Mouse (Mus musculus): ENCODE measurements around the gene Lrrc43. TPM values are rescaled to one million over a fixed set of nuclear protein-coding genes. Genes with fewer than 3 reads are reported as not detected.

Lrrc43 gene
- polyA plus RNA-seq, 1 experiment from 2014 or later = 2.5 TPM

DNA sequence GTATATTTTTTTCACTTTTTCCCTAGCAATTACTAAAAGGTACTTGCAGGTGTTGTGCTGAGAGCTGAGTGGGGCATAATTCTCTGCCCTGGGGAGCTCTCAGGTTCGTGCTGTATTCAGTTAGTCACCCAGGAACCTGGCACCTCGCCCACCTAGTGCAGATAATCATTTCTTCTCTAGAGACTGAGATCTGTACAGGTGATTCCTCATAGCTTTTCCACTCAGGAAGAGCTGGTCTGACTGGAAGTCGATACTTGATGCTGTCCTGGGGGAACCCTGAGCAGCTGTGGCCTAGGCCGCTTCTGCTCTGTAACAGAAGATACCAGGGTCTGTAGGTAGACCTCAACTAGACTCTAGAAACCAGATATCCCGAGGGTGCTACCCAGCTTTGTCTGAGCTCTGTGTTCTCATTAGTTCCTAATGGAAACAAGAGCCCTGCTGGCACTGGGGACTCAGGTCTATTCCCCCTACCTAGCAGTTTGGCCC, 44.2 kb upstream of the Lrrc43 start:
- WGBS = 90% methylated on average over 5 of the region's 5 CpGs
- Histone ChIP-seq H3K4me3 (ENCODE audit: low read depth, low read length) (no peak overlapping the region), H3K4me1 (ENCODE audit: insufficient read depth, low read depth, low read length) (no peaks in the 10 kb centered on the region), H3K4me2 (replicated peaks; ENCODE audit: low read depth, low read length) (no peak overlapping the region), H3K9me3 (ENCODE audit: low read length) (no peaks in the 10 kb centered on the region), H3K36me3 (ENCODE audit: insufficient read depth, low read length) (peaks cover 45% of the 10 kb centered on the region), H3K27ac (ENCODE audit: low read length) (no peak overlapping the region), H3K27me3 (replicated peaks; ENCODE audit: insufficient read depth, low read length) (no peaks in the 10 kb centered on the region), H3K9ac (replicated peaks; ENCODE audit: low read depth) (no peak overlapping the region)
- no peak for DNase-seq (ENCODE audit: low spot score)
- no peak for ATAC-seq
- TF ChIP-seq EP300 (IDR thresholded peaks at IDR 0.05) (no peak), CTCF (IDR thresholded peaks at IDR 0.05) (no peak)

GRCm38 (mm10) chr5:123451886-123452285, 37.2 kb upstream of the Lrrc43 start:
- ATAC-seq = no peak
- Histone ChIP-seq H3K4me2 (replicated peaks; ENCODE audit: low read depth, low read length) (no peak overlapping the region), H3K4me3 (ENCODE audit: low read depth, low read length) (no peak overlapping the region), H3K27ac (ENCODE audit: low read length) (no peak overlapping the region), H3K9ac (replicated peaks; ENCODE audit: low read depth) (no peak overlapping the region), H3K9me3 (ENCODE audit: low read length) (no peaks in the 10 kb centered on the region), H3K36me3 (ENCODE audit: insufficient read depth, low read length) (peaks cover 48% of the 10 kb centered on the region), H3K27me3 (replicated peaks; ENCODE audit: insufficient read depth, low read length) (no peaks in the 10 kb centered on the region), H3K4me1 (ENCODE audit: insufficient read depth, low read depth, low read length) (no peaks in the 10 kb centered on the region)
- TF ChIP-seq EP300 (IDR thresholded peaks at IDR 0.05) (no peak), CTCF (IDR thresholded peaks at IDR 0.05) (no peak)
- DNase-seq (ENCODE audit: low spot score) = no peak
- 94% methylated on average over 7 of the region's 7 CpGs for WGBS

GRCm38 (mm10) chr5:123461420-123461819, 27.7 kb upstream of the Lrrc43 start:
- no peak for ATAC-seq
- Histone ChIP-seq H3K36me3 (ENCODE audit: insufficient read depth, low read length) (0 out of 2 replicates have a peak, but pooled peaks cover 6% of the 10 kb centered on the region), H3K4me2 (replicated peaks; ENCODE audit: low read depth, low read length) (no peak overlapping the region), H3K9ac (replicated peaks; ENCODE audit: low read depth) (no peak overlapping the region), H3K27me3 (replicated peaks; ENCODE audit: insufficient read depth, low read length) (no peaks in the 10 kb centered on the region), H3K9me3 (ENCODE audit: low read length) (no peaks in the 10 kb centered on the region), H3K4me1 (ENCODE audit: insufficient read depth, low read depth, low read length) (no peaks in the 10 kb centered on the region), H3K27ac (ENCODE audit: low read length) (no peak overlapping the region), H3K4me3 (ENCODE audit: low read depth, low read length) (no peak overlapping the region)
- WGBS = 43% methylated on average over 5 of the region's 5 CpGs
- DNase-seq (ENCODE audit: low spot score) = no peak
- TF ChIP-seq CTCF (IDR thresholded peaks at IDR 0.05) (no peak), EP300 (IDR thresholded peaks at IDR 0.05) (no peak)

DNA sequence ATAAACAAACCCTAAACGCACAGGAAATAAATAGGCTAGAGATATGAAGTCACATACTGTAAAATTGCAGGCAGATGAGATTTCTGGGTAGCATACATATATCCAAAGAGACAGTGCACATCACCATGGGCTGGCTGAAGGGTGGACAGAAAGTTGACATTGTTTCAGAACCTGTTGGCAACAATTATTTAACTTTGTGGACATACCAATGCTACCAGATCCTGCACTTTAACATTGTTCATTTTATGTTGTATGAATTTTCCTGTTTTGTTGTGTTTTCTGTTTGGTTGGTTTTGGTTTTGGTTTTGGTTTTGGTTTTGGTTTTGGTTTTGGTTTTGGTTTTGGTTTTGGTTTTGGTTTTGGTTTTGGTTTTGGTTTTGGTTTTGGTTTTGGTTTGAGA, 24.5 kb upstream of the Lrrc43 start:
- TF ChIP-seq EP300 (IDR thresholded peaks at IDR 0.05) (no peak), CTCF (IDR thresholded peaks at IDR 0.05) (no peak)
- WGBS = 78% methylated on average over 1 of the region's 1 CpGs
- no peaks in the 10 kb centered on the region for H3K9me3 ChIP-seq (ENCODE audit: low read length)
- H3K4me1 ChIP-seq (ENCODE audit: insufficient read depth, low read depth, low read length) = no peaks in the 10 kb centered on the region
- H3K27me3 ChIP-seq (replicated peaks; ENCODE audit: insufficient read depth, low read length) = no peaks in the 10 kb centered on the region
- H3K9ac ChIP-seq (replicated peaks; ENCODE audit: low read depth) = no peak overlapping the region
- H3K4me2 ChIP-seq (replicated peaks; ENCODE audit: low read depth, low read length) = no peak overlapping the region
- H3K4me3 ChIP-seq (ENCODE audit: low read depth, low read length) = no peak overlapping the region
- ATAC-seq (no peak), DNase-seq (ENCODE audit: low spot score) (no peak)
- H3K27ac ChIP-seq (ENCODE audit: low read length) = no peak overlapping the region
- no peaks in the 10 kb centered on the region for H3K36me3 ChIP-seq (ENCODE audit: insufficient read depth, low read length)

GRCm38 (mm10) chr5:123470784-123471400, 18.2 kb upstream of the Lrrc43 start:
- WGBS = 4% methylated on average over 10 of the region's 10 CpGs
- no peak overlapping the region for H3K4me3 ChIP-seq (ENCODE audit: low read depth, low read length)
- no peak overlapping the region for H3K9ac ChIP-seq (replicated peaks; ENCODE audit: low read depth)
- no peaks in the 10 kb centered on the region for H3K27me3 ChIP-seq (replicated peaks; ENCODE audit: insufficient read depth, low read length)
- H3K36me3 ChIP-seq (ENCODE audit: insufficient read depth, low read length) = no peaks in the 10 kb centered on the region
- ATAC-seq (no peak), DNase-seq (ENCODE audit: low spot score) (peak; percentile 8)
- no peaks in the 10 kb centered on the region for H3K9me3 ChIP-seq (ENCODE audit: low read length)
- H3K4me2 ChIP-seq (replicated peaks; ENCODE audit: low read depth, low read length) = peak overlapping the region; percentile 48
- no peaks in the 10 kb centered on the region for H3K4me1 ChIP-seq (ENCODE audit: insufficient read depth, low read depth, low read length)
- TF ChIP-seq CTCF (IDR thresholded peaks at IDR 0.05) = no peak
- no peak for TF ChIP-seq EP300 (IDR thresholded peaks at IDR 0.05)
- no peak overlapping the region for H3K27ac ChIP-seq (ENCODE audit: low read length)

GRCm38 (mm10) chr5:123473817-123474216, 15.3 kb upstream of the Lrrc43 start:
- Histone ChIP-seq H3K27ac (ENCODE audit: low read length) (no peak overlapping the region), H3K4me3 (ENCODE audit: low read depth, low read length) (no peak overlapping the region), H3K9me3 (ENCODE audit: low read length) (no peaks in the 10 kb centered on the region), H3K9ac (replicated peaks; ENCODE audit: low read depth) (no peak overlapping the region), H3K27me3 (replicated peaks; ENCODE audit: insufficient read depth, low read length) (no peaks in the 10 kb centered on the region), H3K4me2 (replicated peaks; ENCODE audit: low read depth, low read length) (no peak overlapping the region), H3K36me3 (ENCODE audit: insufficient read depth, low read length) (no peaks in the 10 kb centered on the region), H3K4me1 (ENCODE audit: insufficient read depth, low read depth, low read length) (no peaks in the 10 kb centered on the region)
- DNase-seq (ENCODE audit: low spot score) (no peak), ATAC-seq (no peak)
- whole genome bisulfite sequencing = 77% methylated on average over 5 of the region's 5 CpGs
- no peak for TF ChIP-seq EP300 (IDR thresholded peaks at IDR 0.05)
- no peak for TF ChIP-seq CTCF (IDR thresholded peaks at IDR 0.05)

All from lung, postnatal 0 days (tissue).